In the genomic region with DNA sequence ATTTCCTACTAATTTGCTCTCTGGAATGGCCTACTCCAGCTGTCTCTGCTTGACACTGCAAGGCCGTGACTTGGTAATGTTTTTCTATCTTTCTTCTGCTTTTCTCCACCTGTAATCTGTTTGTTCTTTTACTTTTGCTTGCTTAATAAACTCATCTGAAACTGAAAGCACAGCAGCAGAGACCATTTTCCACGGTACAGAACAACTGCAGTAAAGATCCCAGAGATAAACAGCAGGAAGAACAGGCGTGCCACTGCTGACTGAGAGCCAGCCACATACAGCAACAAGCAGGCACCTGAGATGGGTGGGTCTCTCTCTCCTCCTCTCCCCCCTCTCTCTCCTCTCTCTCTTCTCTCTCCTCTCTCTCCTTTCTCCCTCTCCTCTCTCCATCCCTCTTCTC, we compare ENCODE assay signal across 13 mouse cellular contexts. TPM values are rescaled to one million over a fixed set of nuclear protein-coding genes. Genes with fewer than 3 reads are reported as not detected.
DNase-seq lines count a peak whose midpoint lies in the region; ATAC-seq and TF ChIP-seq lines count a peak whose summit lies in the region.
"Had no signal": no experiment of that assay in that cellular context is flagged by ENCODE, and none has a peak within 500 bp of the region (broad histone marks: within the 10 kb centered on the region; RNA-seq: fewer than 3 reads in every experiment).

No protein-coding gene starts in this region.

- peak; percentile 22 for DNase-seq in kidney, adult 2 months
- no peak for DNase-seq in kidney, postnatal 36 days
- peak; percentile 74 for DNase-seq in CD4-positive, CD25-positive, alpha-beta regulatory T cell, adult 2 months (ENCODE audit: low read depth, low spot score)
- peak; percentile 83 for DNase-seq in induced T-regulatory cell, adult 2 months (ENCODE audit: low read depth)
- DNase-seq in thymus, adult 2 months, result peak; percentile 62
- no peak for DNase-seq in yolk sac, embryonic 10.5 days (ENCODE audit: low spot score)
- DNase-seq: adrenal gland, postnatal 25 days; cerebellum, adult 18-20 months; kidney, postnatal 10 days; liver, embryonic 13.5 days; right cerebral cortex, postnatal 14 days had no signal

- no peak for TF ChIP-seq CTCF in kidney, adult 2 months (conservative IDR thresholded peaks at IDR 0.05; ENCODE audit: insufficient read depth, insufficient read length, low read depth, low read length)
- TF ChIP-seq CTCF in thymus, adult 2 months (IDR thresholded peaks at IDR 0.05; ENCODE audit: borderline replicate concordance, control insufficient read depth, extremely low read depth, insufficient read depth, low read length, poor library complexity), result no peak

- no peaks in the 10 kb centered on the region; the same call in 1 of the 2 replicates for H3K36me3 ChIP-seq in kidney, adult 2 months (ENCODE audit: control insufficient read depth, insufficient read depth, low read length)
- peaks cover 4% of the 10 kb centered on the region; the same call in 1 of the 2 replicates for H3K36me3 ChIP-seq in thymus, adult 2 months (ENCODE audit: control insufficient read depth, insufficient read depth, low read length)
- H3K36me3 ChIP-seq in hindbrain, embryonic 13.5 days, result peaks cover 31% of the 10 kb centered on the region

- TF ChIP-seq POLR2A in kidney, adult 2 months (IDR thresholded peaks at IDR 0.05; ENCODE audit: low read depth, low read length), result no peak
- TF ChIP-seq POLR2A in thymus, adult 2 months (IDR thresholded peaks at IDR 0.05; ENCODE audit: control insufficient read depth, extremely low read depth, insufficient read depth, low read length, poor library complexity), result no peak

- H3K4me3 ChIP-seq in kidney, adult 2 months (ENCODE audit: insufficient read depth, low read depth, low read length), result no peak overlapping the region
- H3K4me3 ChIP-seq in thymus, adult 2 months (ENCODE audit: control insufficient read depth, insufficient read depth, low read length), result no peak overlapping the region
- no peak overlapping the region for H3K4me3 ChIP-seq in hindbrain, embryonic 13.5 days
- H3K4me3 ChIP-seq: forebrain, embryonic 10.5 days; liver, embryonic 13.5 days had no signal

- no peaks in the 10 kb centered on the region for H3K9me3 ChIP-seq in hindbrain, embryonic 13.5 days
- H3K9me3 ChIP-seq: forebrain, embryonic 10.5 days; liver, embryonic 13.5 days had no signal

- H3K4me2 ChIP-seq in hindbrain, embryonic 13.5 days, result no peak overlapping the region
- H3K4me2 ChIP-seq: liver, embryonic 13.5 days had no signal

- peak overlapping the region; percentile 69 for H3K27ac ChIP-seq in kidney, adult 2 months (ENCODE audit: insufficient read depth, low read depth, low read length)
- peak overlapping the region; percentile 97 for H3K27ac ChIP-seq in thymus, adult 2 months (ENCODE audit: control insufficient read depth, insufficient read depth, low read length)
- no peak overlapping the region for H3K27ac ChIP-seq in hindbrain, embryonic 13.5 days
- H3K27ac ChIP-seq: forebrain, embryonic 10.5 days; liver, embryonic 13.5 days had no signal

- no peak for ATAC-seq in hindbrain, embryonic 13.5 days (ENCODE audit: low FRiP score)

- H3K4me1 ChIP-seq in kidney, adult 2 months (ENCODE audit: control insufficient read depth, insufficient read depth, low read length), result peaks cover 17% of the 10 kb centered on the region
- H3K4me1 ChIP-seq in thymus, adult 2 months (replicated peaks; ENCODE audit: control insufficient read depth, insufficient read depth, low read length), result peaks cover 56% of the 10 kb centered on the region
- H3K4me1 ChIP-seq in hindbrain, embryonic 13.5 days (replicated peaks), result peaks cover 12% of the 10 kb centered on the region; the same call in 1 of the 2 replicates
- H3K4me1 ChIP-seq: forebrain, embryonic 10.5 days had no signal

- H3K9ac ChIP-seq in hindbrain, embryonic 13.5 days, result no peak overlapping the region
- H3K9ac ChIP-seq: liver, embryonic 13.5 days had no signal

- no peaks in the 10 kb centered on the region for H3K27me3 ChIP-seq in kidney, adult 2 months (replicated peaks; ENCODE audit: control insufficient read depth, insufficient read depth, low read length)
- H3K27me3 ChIP-seq in thymus, adult 2 months (ENCODE audit: control insufficient read depth, insufficient read depth, low read length), result no peaks in the 10 kb centered on the region
- H3K27me3 ChIP-seq in hindbrain, embryonic 13.5 days, result no peaks in the 10 kb centered on the region
- H3K27me3 ChIP-seq: liver, embryonic 13.5 days had no signal

- WGBS in kidney, adult 2 months, result 46% methylated on average over 3 of the region's 3 CpGs
- 2% methylated on average over 3 of the region's 3 CpGs for WGBS in thymus, adult 2 months
- 68% methylated on average over 3 of the region's 3 CpGs for WGBS in hindbrain, embryonic 13.5 days

RNA-seq across cellular contexts. Expression of gene Prodh, which starts 14.8 kb away (rescaled TPM):
- 397 and 415 TPM in 2 replicates for polyA plus RNA-seq in kidney, adult 2 months (2012; rRNA removed)
- polyA plus RNA-seq in thymus, adult 2 months (2012; rRNA removed), result 74.1 and 84.2 TPM in 2 replicates
- polyA plus RNA-seq in hindbrain, embryonic 13.5 days (2015; fragmentation: Nextera tagmentation; extraction: Ambion mirVana), result 4.8 TPM in 2 replicates

RNA-seq across cellular contexts. Expression of gene Dgcr6, which starts 22.5 kb away (rescaled TPM):
- 135 and 142 TPM in 2 replicates for polyA plus RNA-seq in kidney, adult 2 months (2012; rRNA removed)
- 110 and 117 TPM in 2 replicates for polyA plus RNA-seq in thymus, adult 2 months (2012; rRNA removed)
- 167 and 179 TPM in 2 replicates for polyA plus RNA-seq in hindbrain, embryonic 13.5 days (2015; fragmentation: Nextera tagmentation; extraction: Ambion mirVana)

RNA-seq across cellular contexts. Expression of gene Rtn4r, which starts 52.2 kb away (rescaled TPM):
- polyA plus RNA-seq in kidney, adult 2 months (2012; rRNA removed), result 18.9 and 26.7 TPM in 2 replicates
- 5.7 and 6.6 TPM in 2 replicates for polyA plus RNA-seq in thymus, adult 2 months (2012; rRNA removed)
- polyA plus RNA-seq in hindbrain, embryonic 13.5 days (2015; fragmentation: Nextera tagmentation; extraction: Ambion mirVana), result 14.0 TPM in 2 replicates

Comparison
In these comparisons a context has a peak if more than half of its experiments do, and no peak if none do; other contexts are left out.
1. DNase-seq: peak in kidney, adult 2 months (single experiment), CD4-positive, CD25-positive, alpha-beta regulatory T cell, adult 2 months (single experiment), induced T-regulatory cell, adult 2 months (single experiment) and thymus, adult 2 months (single experiment); none in kidney, postnatal 36 days (0 of 2) and yolk sac, embryonic 10.5 days (single experiment).
2. RNA of gene Prodh, which starts 14.8 kb away (polyA plus RNA-seq): 397 to 415 TPM in kidney, adult 2 months and 74.1 to 84.2 TPM in thymus, adult 2 months; 4.8 TPM in hindbrain, embryonic 13.5 days; every median in the first group is over 10 times any median in the second.